Mouse (Mus musculus) bone marrow macrophage, adult 2 months (primary cell): ENCODE data around the gene Btg3.

Experiments
- CTCF ChIP-seq: IDR thresholded peaks from 2 replicates; pipeline ENCODE4 v1.5.1; 2012; ENCODE audit warnings: low read depth, mild to moderate bottlenecking, low read length, moderate library complexity
- POLR2A ChIP-seq: IDR thresholded peaks from 2 replicates; pipeline ENCODE4 v1.6.1; 2012; ENCODE audit warnings: mild to moderate bottlenecking, low read depth, low read length, borderline replicate concordance

DNA sequence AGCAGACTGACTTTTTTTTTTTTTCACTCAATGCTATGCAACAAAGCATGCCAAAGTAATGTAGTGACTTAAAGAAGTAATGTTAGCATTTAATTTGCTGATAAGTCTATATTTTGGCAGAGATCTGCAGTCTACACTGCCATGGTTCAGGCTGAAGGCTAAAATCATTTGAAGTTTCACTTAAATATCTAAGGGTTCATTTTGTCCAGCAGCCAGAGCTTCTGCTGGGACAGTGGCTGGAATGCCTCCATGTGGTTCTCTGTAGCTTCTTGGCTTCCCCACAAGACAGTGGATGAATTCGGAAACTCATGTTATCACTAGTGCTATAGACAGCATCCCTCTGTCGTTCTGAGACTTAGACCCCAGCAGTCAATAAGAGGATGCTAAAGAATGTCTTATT is 29.7 kb upstream of the Btg3 start:
- no peak for TF ChIP-seq CTCF
- no peak for TF ChIP-seq POLR2A
